Mouse (Mus musculus): ENCODE data around the gene Tmem117. TPM values are rescaled to one million over a fixed set of nuclear protein-coding genes. Genes with fewer than 3 reads are reported as not detected.

Gene Tmem117
- polyA plus RNA-seq, 1 experiment: 0.42 TPM

DNA sequence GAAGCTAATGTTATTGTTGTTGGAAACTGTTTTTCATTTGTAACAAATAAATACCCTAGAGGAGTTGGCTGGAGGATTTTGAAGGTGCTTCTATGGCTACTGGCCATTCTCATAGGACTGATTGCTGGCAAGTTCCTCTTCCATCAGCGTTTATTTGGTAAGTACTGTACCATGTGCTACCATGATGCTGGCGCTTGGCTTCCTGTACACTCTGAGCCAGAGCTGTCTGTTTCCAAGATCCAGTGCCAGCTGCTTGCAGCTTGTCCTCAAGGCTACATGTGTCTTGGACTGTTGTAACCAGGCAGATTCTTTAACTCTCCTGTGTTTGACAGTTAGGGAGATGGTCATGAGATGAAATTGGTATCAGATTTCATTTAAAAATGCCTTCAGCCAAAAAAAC, 9.2 kb downstream of the Tmem117 start:
- no peak for TF ChIP-seq POLR2A (IDR thresholded peaks at IDR 0.05; ENCODE audit: control insufficient read depth, extremely low read depth, insufficient read depth, low read length, poor library complexity)
- no peak for TF ChIP-seq CTCF (IDR thresholded peaks at IDR 0.05; ENCODE audit: borderline replicate concordance, control insufficient read depth, extremely low read depth, insufficient read depth, low read length, poor library complexity)
- Histone ChIP-seq H3K36me3 (ENCODE audit: control insufficient read depth, insufficient read depth, low read length) (no peaks in the 10 kb centered on the region), H3K4me1 (replicated peaks; ENCODE audit: control insufficient read depth, insufficient read depth, low read length) (no peaks in the 10 kb centered on the region), H3K27me3 (ENCODE audit: control insufficient read depth, insufficient read depth, low read length) (no peaks in the 10 kb centered on the region), H3K27ac (ENCODE audit: control insufficient read depth, insufficient read depth, low read length) (no peak overlapping the region), H3K4me3 (ENCODE audit: control insufficient read depth, insufficient read depth, low read length) (no peak overlapping the region)
- DNase-seq: no peak
- WGBS: 68% methylated on average over 2 of the region's 2 CpGs

GRCm38 (mm10) chr15:94639126-94639525, 10.1 kb downstream of the Tmem117 start:
- no peak overlapping the region for H3K27ac ChIP-seq (ENCODE audit: control insufficient read depth, insufficient read depth, low read length)
- H3K4me3 ChIP-seq (ENCODE audit: control insufficient read depth, insufficient read depth, low read length): no peak overlapping the region
- no peaks in the 10 kb centered on the region for H3K4me1 ChIP-seq (replicated peaks; ENCODE audit: control insufficient read depth, insufficient read depth, low read length)
- TF ChIP-seq CTCF (IDR thresholded peaks at IDR 0.05; ENCODE audit: borderline replicate concordance, control insufficient read depth, extremely low read depth, insufficient read depth, low read length, poor library complexity): no peak
- no peak for TF ChIP-seq POLR2A (IDR thresholded peaks at IDR 0.05; ENCODE audit: control insufficient read depth, extremely low read depth, insufficient read depth, low read length, poor library complexity)
- H3K27me3 ChIP-seq (ENCODE audit: control insufficient read depth, insufficient read depth, low read length): no peaks in the 10 kb centered on the region
- DNase-seq: no peak
- H3K36me3 ChIP-seq (ENCODE audit: control insufficient read depth, insufficient read depth, low read length): no peaks in the 10 kb centered on the region
- WGBS: 91% methylated on average over 2 of the region's 2 CpGs

- no peak for TF ChIP-seq CTCF (IDR thresholded peaks at IDR 0.05; ENCODE audit: borderline replicate concordance, control insufficient read depth, extremely low read depth, insufficient read depth, low read length, poor library complexity)
- no peak for TF ChIP-seq POLR2A (IDR thresholded peaks at IDR 0.05; ENCODE audit: control insufficient read depth, extremely low read depth, insufficient read depth, low read length, poor library complexity)
- Histone ChIP-seq H3K27me3 (ENCODE audit: control insufficient read depth, insufficient read depth, low read length) (no peaks in the 10 kb centered on the region), H3K4me1 (replicated peaks; ENCODE audit: control insufficient read depth, insufficient read depth, low read length) (no peaks in the 10 kb centered on the region), H3K36me3 (ENCODE audit: control insufficient read depth, insufficient read depth, low read length) (no peaks in the 10 kb centered on the region), H3K4me3 (ENCODE audit: control insufficient read depth, insufficient read depth, low read length) (no peak overlapping the region), H3K27ac (ENCODE audit: control insufficient read depth, insufficient read depth, low read length) (no peak overlapping the region)
- DNase-seq: no peak
- WGBS: 72% methylated on average over 6 of the region's 6 CpGs
These were observed 17.0 kb downstream of the Tmem117 start for GRCm38 (mm10) chr15:94646012-94646411.

GRCm38 (mm10) chr15:94648430-94648829, 19.4 kb downstream of the Tmem117 start:
- Histone ChIP-seq H3K4me3 (ENCODE audit: control insufficient read depth, insufficient read depth, low read length) (no peak overlapping the region), H3K27me3 (ENCODE audit: control insufficient read depth, insufficient read depth, low read length) (no peaks in the 10 kb centered on the region), H3K36me3 (ENCODE audit: control insufficient read depth, insufficient read depth, low read length) (no peaks in the 10 kb centered on the region), H3K4me1 (replicated peaks; ENCODE audit: control insufficient read depth, insufficient read depth, low read length) (no peaks in the 10 kb centered on the region), H3K27ac (ENCODE audit: control insufficient read depth, insufficient read depth, low read length) (no peak overlapping the region)
- TF ChIP-seq POLR2A (IDR thresholded peaks at IDR 0.05; ENCODE audit: control insufficient read depth, extremely low read depth, insufficient read depth, low read length, poor library complexity) (no peak), CTCF (IDR thresholded peaks at IDR 0.05; ENCODE audit: borderline replicate concordance, control insufficient read depth, extremely low read depth, insufficient read depth, low read length, poor library complexity) (no peak)
- no peak for DNase-seq
- 87% methylated on average over 8 of the region's 8 CpGs for WGBS

- DNase-seq: no peak
- no peak for TF ChIP-seq POLR2A (IDR thresholded peaks at IDR 0.05; ENCODE audit: control insufficient read depth, extremely low read depth, insufficient read depth, low read length, poor library complexity)
- no peak for TF ChIP-seq CTCF (IDR thresholded peaks at IDR 0.05; ENCODE audit: borderline replicate concordance, control insufficient read depth, extremely low read depth, insufficient read depth, low read length, poor library complexity)
- Histone ChIP-seq H3K27ac (ENCODE audit: control insufficient read depth, insufficient read depth, low read length) (no peak overlapping the region), H3K27me3 (ENCODE audit: control insufficient read depth, insufficient read depth, low read length) (no peaks in the 10 kb centered on the region), H3K4me3 (ENCODE audit: control insufficient read depth, insufficient read depth, low read length) (no peak overlapping the region), H3K36me3 (ENCODE audit: control insufficient read depth, insufficient read depth, low read length) (no peaks in the 10 kb centered on the region), H3K4me1 (replicated peaks; ENCODE audit: control insufficient read depth, insufficient read depth, low read length) (no peaks in the 10 kb centered on the region)
- WGBS: 84% methylated on average over 17 of the region's 17 CpGs
These were observed 20.2 kb downstream of the Tmem117 start for GRCm38 (mm10) chr15:94649071-94649765.

GRCm38 (mm10) chr15:94649766-94650120, 20.7 kb downstream of the Tmem117 start:
- DNase-seq: no peak
- 89% methylated on average over 13 of the region's 13 CpGs for WGBS
- no peaks in the 10 kb centered on the region for H3K4me1 ChIP-seq (replicated peaks; ENCODE audit: control insufficient read depth, insufficient read depth, low read length)
- no peaks in the 10 kb centered on the region for H3K27me3 ChIP-seq (ENCODE audit: control insufficient read depth, insufficient read depth, low read length)
- TF ChIP-seq POLR2A (IDR thresholded peaks at IDR 0.05; ENCODE audit: control insufficient read depth, extremely low read depth, insufficient read depth, low read length, poor library complexity) (no peak), CTCF (IDR thresholded peaks at IDR 0.05; ENCODE audit: borderline replicate concordance, control insufficient read depth, extremely low read depth, insufficient read depth, low read length, poor library complexity) (no peak)
- no peak overlapping the region for H3K4me3 ChIP-seq (ENCODE audit: control insufficient read depth, insufficient read depth, low read length)
- no peak overlapping the region for H3K27ac ChIP-seq (ENCODE audit: control insufficient read depth, insufficient read depth, low read length)
- H3K36me3 ChIP-seq (ENCODE audit: control insufficient read depth, insufficient read depth, low read length): no peaks in the 10 kb centered on the region

DNA sequence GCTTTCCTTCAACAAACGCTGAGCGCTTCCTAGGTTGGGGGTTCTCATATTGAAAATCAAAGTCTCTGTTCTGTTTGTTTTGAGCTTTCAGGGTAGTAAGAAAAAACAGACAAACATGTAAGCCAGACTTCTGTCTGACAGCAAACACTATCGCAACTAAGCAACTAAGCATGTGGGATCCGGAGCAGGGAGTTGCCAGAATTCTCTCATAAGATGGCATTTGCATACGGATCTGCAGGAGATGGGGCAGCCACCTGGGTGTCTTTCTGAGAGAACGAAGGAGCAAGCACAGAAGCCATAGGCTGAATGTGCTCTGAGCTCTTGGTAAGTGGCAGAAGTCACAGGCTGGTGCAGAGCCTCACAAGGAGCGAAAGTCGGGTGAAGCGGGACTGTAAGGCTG, 22.3 kb downstream of the Tmem117 start:
- H3K27ac ChIP-seq (ENCODE audit: control insufficient read depth, insufficient read depth, low read length): no peak overlapping the region
- no peaks in the 10 kb centered on the region for H3K36me3 ChIP-seq (ENCODE audit: control insufficient read depth, insufficient read depth, low read length)
- no peaks in the 10 kb centered on the region for H3K27me3 ChIP-seq (ENCODE audit: control insufficient read depth, insufficient read depth, low read length)
- WGBS: 82% methylated on average over 9 of the region's 9 CpGs
- no peaks in the 10 kb centered on the region for H3K4me1 ChIP-seq (replicated peaks; ENCODE audit: control insufficient read depth, insufficient read depth, low read length)
- no peak overlapping the region for H3K4me3 ChIP-seq (ENCODE audit: control insufficient read depth, insufficient read depth, low read length)
- TF ChIP-seq CTCF (IDR thresholded peaks at IDR 0.05; ENCODE audit: borderline replicate concordance, control insufficient read depth, extremely low read depth, insufficient read depth, low read length, poor library complexity): no peak
- TF ChIP-seq POLR2A (IDR thresholded peaks at IDR 0.05; ENCODE audit: control insufficient read depth, extremely low read depth, insufficient read depth, low read length, poor library complexity): no peak
- DNase-seq: no peak
